Mouse (Mus musculus): ENCODE data around the gene Hk3.

DNA sequence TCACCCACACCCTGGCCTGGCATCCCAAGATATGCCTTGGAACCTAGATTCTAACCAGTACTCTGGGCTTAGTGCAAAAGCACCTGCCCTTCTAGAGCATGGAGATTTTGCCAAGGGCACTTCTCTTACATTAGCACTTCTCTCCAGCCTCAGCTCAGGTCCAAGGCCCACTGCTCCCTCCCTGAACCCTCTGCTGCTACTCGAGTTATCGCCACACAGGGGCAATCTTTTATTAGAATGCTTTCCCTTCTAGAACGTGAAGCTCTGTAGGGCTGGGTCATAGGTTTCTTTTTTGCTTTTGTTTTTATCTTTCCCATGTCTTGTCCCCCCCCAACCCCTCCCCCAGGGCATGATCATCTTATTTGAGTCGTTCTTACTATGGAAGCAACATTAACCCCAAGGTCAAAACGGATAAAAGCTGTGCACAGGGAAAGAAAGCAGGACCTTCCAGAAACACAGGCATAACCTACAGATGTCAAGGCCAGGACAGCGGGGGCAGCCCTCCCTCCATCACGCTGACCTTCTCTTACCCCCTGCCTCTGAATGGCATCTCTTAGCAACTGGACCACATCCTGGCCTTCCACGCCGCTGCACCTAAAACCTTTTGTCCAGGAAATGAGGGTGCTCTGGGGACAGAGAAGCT, 7.4 kb downstream of the Hk3 start:
- TF ChIP-seq CTCF (IDR thresholded peaks at IDR 0.05; ENCODE audit: extremely low read depth, insufficient read length, insufficient replicate concordance, low read depth, low read length): no peak
- TF ChIP-seq POLR2A (IDR thresholded peaks at IDR 0.05; ENCODE audit: low read depth, low read length): no peak
